Mouse (Mus musculus) adrenal gland, postnatal 10 days (tissue): Measurements from ENCODE around the gene Gm8906. TPM values are rescaled to one million over a fixed set of nuclear protein-coding genes. Genes with fewer than 3 reads are reported as not detected.
"Not testable (repeated sequence)": the region's sequence is repeated elsewhere in the genome, so short reads cannot be mapped to it uniquely, and the experiment has no call there.

ENCODE experiments used
- DNase-seq: peaks from one replicate; pipeline ENCODE4 v3.0.0; 2021; ENCODE audit warnings: mixed read lengths
- long read RNA-seq, 2 experiments: library from polyadenylated mRNA; stranded (forward); transcript quantifications; one replicate each; pipeline ENCODE4 v2.0.0; 2021
- total RNA-seq, 2 experiments: library from RNA; stranded (reverse); gene quantifications; 2 replicates each; pipeline ENCODE4 v1.2.3; 2021

Gm8906 gene
- total RNA-seq = not detected
- long read RNA-seq, experiment 1 = 0 reads
- long read RNA-seq, experiment 2 = 0 reads

DNA sequence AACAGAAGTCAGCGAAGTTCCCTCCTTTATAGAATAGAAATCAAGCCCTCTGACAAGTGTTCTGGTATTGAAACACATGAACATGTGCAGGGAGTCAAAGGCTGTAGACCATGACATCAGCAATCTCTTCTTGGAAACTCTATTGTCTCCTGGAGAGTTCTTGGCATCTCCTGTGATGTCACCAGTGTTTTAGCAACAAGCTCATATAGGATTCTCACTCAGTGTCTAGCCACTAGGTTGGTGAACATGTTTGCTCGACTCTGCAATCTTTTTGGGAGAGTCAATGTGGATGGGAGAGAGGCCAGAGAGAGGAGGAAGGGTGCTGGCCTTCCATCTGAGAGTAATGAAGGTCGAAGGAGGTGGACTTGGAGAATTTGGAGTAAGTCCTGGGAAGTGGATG lies at the start of gene Gm8906:
TSS of gene Gm8906 (plus strand) at position 301 of the 400 bp plus-strand sequence.
- DNase-seq = not testable (repeated sequence)

Other genes with a start within 250 kb of the Gm8906 start
- not detected for gene Gm8890, start 246.7 kb upstream of the Gm8906 start, total RNA-seq
- not detected for gene Speer1, start 161.2 kb upstream of the Gm8906 start, total RNA-seq
- not detected for gene Gm8897, start 86.3 kb upstream of the Gm8906 start, total RNA-seq
- gene Gm6460, start 92.2 kb downstream of the Gm8906 start, total RNA-seq = not detected
- gene Gm8922, start 179.3 kb downstream of the Gm8906 start, total RNA-seq = not detected